ENCODE assay signal across 8 mouse cellular contexts in the genomic region with DNA sequence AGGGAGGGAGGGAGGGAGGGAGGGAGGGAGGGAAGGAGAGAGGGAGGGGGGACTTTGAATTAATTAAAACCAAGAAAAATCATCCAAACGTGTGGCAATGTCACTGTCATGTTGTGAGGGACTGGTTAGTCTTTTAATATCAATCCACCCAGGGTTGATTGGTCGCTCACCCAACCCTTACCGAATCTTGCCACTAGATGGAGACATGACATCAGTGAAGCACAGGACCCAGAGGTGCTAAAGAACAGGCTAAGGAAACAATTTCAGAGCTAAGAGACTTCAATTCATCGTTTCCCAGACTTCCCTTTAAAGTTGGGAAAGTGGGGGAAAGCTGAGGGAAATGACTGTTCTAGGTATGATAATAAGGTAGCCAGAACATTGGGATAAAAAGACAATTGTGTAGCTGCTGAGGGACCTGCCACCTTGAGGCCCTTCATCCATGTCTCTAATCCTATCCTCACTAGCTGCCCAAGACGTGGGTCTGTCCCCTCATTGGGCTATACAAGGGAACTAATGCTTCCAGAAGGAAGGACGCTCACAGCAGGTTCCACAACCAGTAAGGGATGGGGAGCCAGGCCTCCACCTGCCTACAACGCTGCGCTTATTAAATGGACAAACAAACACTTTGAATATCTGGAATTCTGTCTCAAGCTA.
DNase-seq lines count a peak whose midpoint lies in the region; ATAC-seq and TF ChIP-seq lines count a peak whose summit lies in the region.

No protein-coding gene starts in this region.

- no peaks in the 10 kb centered on the region for H3K36me3 ChIP-seq in heart, adult 2 months (ENCODE audit: control insufficient read depth, insufficient read depth, low read length)
- H3K36me3 ChIP-seq in kidney, adult 2 months (ENCODE audit: control insufficient read depth, insufficient read depth, low read length): no peaks in the 10 kb centered on the region
- peaks cover 3% of the 10 kb centered on the region; the same call in 1 of the 2 replicates for H3K36me3 ChIP-seq in limb, embryonic 15.5 days
- no peaks in the 10 kb centered on the region for H3K36me3 ChIP-seq in midbrain, postnatal 0 days (ENCODE audit: insufficient read depth, low read length)

- no peak overlapping the region for H3K27ac ChIP-seq in heart, adult 2 months
- no peak overlapping the region for H3K27ac ChIP-seq in kidney, adult 2 months (ENCODE audit: insufficient read depth, low read depth, low read length)
- H3K27ac ChIP-seq in limb, embryonic 15.5 days: no peak overlapping the region
- no peak overlapping the region for H3K27ac ChIP-seq in midbrain, postnatal 0 days (ENCODE audit: low read depth, low read length)

- 0 out of 2 replicates have a peak, but pooled peaks have one; percentile 64 for TF ChIP-seq EP300 in heart, adult 2 months (IDR thresholded peaks at IDR 0.05; ENCODE audit: insufficient read depth, low read depth, low read length)

- no peak for TF ChIP-seq POLR2A in heart, adult 2 months (IDR thresholded peaks at IDR 0.05; ENCODE audit: insufficient read depth, low read depth, low read length)
- no peak for TF ChIP-seq POLR2A in kidney, adult 2 months (IDR thresholded peaks at IDR 0.05; ENCODE audit: low read depth, low read length)

- 0 out of 2 replicates have a peak, but pooled peaks have one; percentile 60 for ATAC-seq in limb, embryonic 15.5 days (ENCODE audit: insufficient number of reproducible peaks, low FRiP score, low TSS enrichment, low read depth)
- ATAC-seq in midbrain, postnatal 0 days (ENCODE audit: low FRiP score): peak; percentile 73

- WGBS in heart, adult 2 months: 44% methylated on average over 8 of the region's 8 CpGs
- 45% methylated on average over 8 of the region's 8 CpGs for WGBS in kidney, adult 2 months
- 42% methylated on average over 8 of the region's 8 CpGs for WGBS in limb, embryonic 15.5 days
- 42% methylated on average over 8 of the region's 8 CpGs for WGBS in midbrain, postnatal 0 days

- intact Hi-C loops in heart, adult 2 months (cut with DNase I): loop anchor here (2.0 to 10.0 kb wide), 4 partner anchors 157 to 505 kb away; no protein-coding TSS in a partner anchor

- no peaks in the 10 kb centered on the region for H3K27me3 ChIP-seq in heart, adult 2 months (ENCODE audit: control insufficient read depth, insufficient read depth, low read length)
- H3K27me3 ChIP-seq in kidney, adult 2 months (replicated peaks; ENCODE audit: control insufficient read depth, insufficient read depth, low read length): no peaks in the 10 kb centered on the region
- no peaks in the 10 kb centered on the region for H3K27me3 ChIP-seq in limb, embryonic 15.5 days
- H3K27me3 ChIP-seq in midbrain, postnatal 0 days (ENCODE audit: insufficient read depth, low read length): no peaks in the 10 kb centered on the region

- H3K79me2 ChIP-seq in heart, adult 2 months (replicated peaks; ENCODE audit: control insufficient read depth, insufficient read depth, low read length): no peaks in the 10 kb centered on the region

- DNase-seq in CD4-positive helper T cell, adult 2 months (ENCODE audit: low read depth, low spot score): peak; percentile 68
- DNase-seq in Muller cell, postnatal 12 days (ENCODE audit: inconsistent ontology term): peak; percentile 67
- DNase-seq in cerebellum, postnatal 36 days: peak; percentile 49 to 67
- peak; percentile 20 to 38 for DNase-seq in heart, adult 2 months
- peak; percentile 77 for DNase-seq in kidney, adult 2 months
- DNase-seq in midbrain, postnatal 0 days (ENCODE audit: low spot score): peak; percentile 81
- peak; percentile 66 for DNase-seq in thymus, postnatal 0 days (ENCODE audit: low spot score)

- H3K9me3 ChIP-seq in limb, embryonic 15.5 days: no peaks in the 10 kb centered on the region
- no peaks in the 10 kb centered on the region for H3K9me3 ChIP-seq in midbrain, postnatal 0 days (ENCODE audit: low read length)

- H3K4me2 ChIP-seq in limb, embryonic 15.5 days: no peak overlapping the region
- no peak overlapping the region for H3K4me2 ChIP-seq in midbrain, postnatal 0 days (ENCODE audit: low read depth, low read length, poor library complexity, severe bottlenecking)

- no peaks in the 10 kb centered on the region for H3K4me1 ChIP-seq in heart, adult 2 months (ENCODE audit: control insufficient read depth, insufficient read depth, low read length)
- H3K4me1 ChIP-seq in kidney, adult 2 months (ENCODE audit: control insufficient read depth, insufficient read depth, low read length): no peaks in the 10 kb centered on the region
- peaks cover 2% of the 10 kb centered on the region; the same call in 1 of the 2 replicates for H3K4me1 ChIP-seq in limb, embryonic 15.5 days
- H3K4me1 ChIP-seq in midbrain, postnatal 0 days (ENCODE audit: insufficient read depth, low read length): no peaks in the 10 kb centered on the region

- H3K4me3 ChIP-seq in heart, adult 2 months: no peak overlapping the region
- no peak overlapping the region for H3K4me3 ChIP-seq in kidney, adult 2 months (ENCODE audit: insufficient read depth, low read depth, low read length)
- H3K4me3 ChIP-seq in limb, embryonic 15.5 days: no peak overlapping the region
- no peak overlapping the region for H3K4me3 ChIP-seq in midbrain, postnatal 0 days (ENCODE audit: low read depth, low read length)

- no peak overlapping the region for H3K9ac ChIP-seq in heart, adult 2 months (ENCODE audit: low read depth, low read length)
- H3K9ac ChIP-seq in limb, embryonic 15.5 days: no peak overlapping the region
- no peak overlapping the region for H3K9ac ChIP-seq in midbrain, postnatal 0 days (replicated peaks; ENCODE audit: low read length, poor library complexity, severe bottlenecking)

- TF ChIP-seq CTCF in heart, adult 2 months (IDR thresholded peaks at IDR 0.05): peak; percentile 82
- TF ChIP-seq CTCF in kidney, adult 2 months (conservative IDR thresholded peaks at IDR 0.05; ENCODE audit: insufficient read depth, insufficient read length, low read depth, low read length): peak; percentile 78
- peak; percentile 96 for TF ChIP-seq CTCF in midbrain, postnatal 0 days (IDR thresholded peaks at IDR 0.05)

Comparison
In these comparisons a context has a peak if more than half of its experiments do, and no peak if none do; other contexts are left out.
1. DNase-seq: peak in every context shown above with its lines; median percentile 81 in midbrain, postnatal 0 days; 77 in kidney, adult 2 months; 68 in CD4-positive helper T cell, adult 2 months; 67 in Muller cell, postnatal 12 days; 66 in thymus, postnatal 0 days; 58 in cerebellum, postnatal 36 days; 29 in heart, adult 2 months.